Mouse (Mus musculus) liver, adult 10 weeks (tissue): Measurements from ENCODE around the gene Nectin1. TPM values are rescaled to one million over a fixed set of nuclear protein-coding genes. Genes with fewer than 3 reads are reported as not detected.

Source experiments
- polyA plus RNA-seq: library from polyadenylated mRNA; stranded (reverse); fragments of 350-450 nt; fragmentation: Illumina TruSeq; extraction: RNeasy Lipid Tissue Mini Kit (QIAGEN cat#74804); gene quantifications from one replicate; pipeline ENCODE4 v1.2.3, GENCODE M21; 2014; ENCODE audit warnings: low read depth, low replicate concordance

The Nectin1 gene
- 4.4 TPM for polyA plus RNA-seq

GRCm38 (mm10) chr9:43743647-43744137, at the start of gene Nectin1:
Gene Nectin1, plus strand, starts transcription at chr9:43743984.

